Mouse (Mus musculus): ENCODE data around the gene Pigk.

Gene Pigk

DNA sequence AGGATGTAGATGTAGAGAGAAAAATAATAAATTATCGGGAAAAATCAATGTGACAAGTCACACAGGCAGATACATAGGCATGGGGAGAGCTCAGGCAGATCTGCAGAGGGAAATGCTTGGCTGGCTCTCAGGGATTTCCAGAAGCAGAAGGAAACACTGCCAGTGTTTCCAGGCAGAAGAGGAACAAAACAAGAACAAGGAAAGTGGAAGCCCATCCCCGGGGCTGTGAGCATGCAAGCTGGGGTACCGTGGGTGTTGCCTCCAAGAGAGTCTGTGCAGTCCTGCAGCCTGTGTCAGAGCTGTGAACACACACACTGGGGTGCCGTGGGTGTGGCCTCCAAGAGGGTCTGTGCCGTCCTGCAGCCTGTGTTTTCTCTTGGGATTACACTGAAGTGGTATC, 279.7 kb downstream of the Pigk start:
- no peak for DNase-seq (ENCODE audit: low read depth)

DNA sequence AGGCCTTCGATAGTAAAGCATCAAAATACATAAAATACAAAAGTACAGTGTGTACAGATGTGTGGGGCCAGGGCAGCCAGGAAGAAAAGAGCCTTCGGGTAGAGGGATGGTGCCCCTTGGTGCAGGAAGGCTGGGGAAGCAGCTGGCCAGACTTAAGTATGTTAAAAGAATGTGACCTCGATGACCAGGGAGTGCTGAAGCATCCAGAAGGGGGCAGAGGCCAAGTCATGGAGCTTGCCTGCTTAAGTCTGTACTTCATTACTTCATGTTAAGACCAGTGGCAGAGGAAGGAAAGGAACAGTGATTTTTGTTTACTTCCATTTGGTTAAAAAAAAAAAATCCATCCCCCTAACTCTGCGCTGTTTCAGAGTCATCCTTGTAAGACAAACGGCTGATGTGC, 284.2 kb downstream of the Pigk start:
- DNase-seq (ENCODE audit: low read depth), result no peak

- no peak for DNase-seq (ENCODE audit: low read depth)
Observed at GRCm38 (mm10) chr3:152998901-152999300, 285.0 kb downstream of the Pigk start.

- no peak for DNase-seq (ENCODE audit: low read depth)
Observed at GRCm38 (mm10) chr3:153006893-153007292, 293.0 kb downstream of the Pigk start.

DNA sequence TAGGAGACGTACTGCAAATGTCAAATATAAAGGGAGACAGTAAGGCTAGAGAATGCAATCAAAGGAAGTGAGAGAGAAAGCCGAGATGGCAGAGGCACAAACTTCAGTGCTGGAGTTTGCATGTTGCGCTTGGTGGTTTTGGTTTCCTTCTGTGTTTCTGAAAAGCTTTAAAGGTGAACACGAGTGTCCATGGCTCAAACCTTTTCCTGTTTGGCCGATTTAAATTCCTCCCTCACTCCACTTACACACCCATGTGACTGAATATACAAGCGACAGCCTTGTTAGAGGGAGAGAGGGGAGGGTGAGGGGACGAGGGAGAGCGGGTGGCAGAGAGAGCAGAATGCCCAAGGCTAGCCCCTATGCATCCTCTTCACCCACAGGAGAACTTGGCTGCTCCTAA, 302.5 kb downstream of the Pigk start:
- DNase-seq (ENCODE audit: low read depth), result no peak

DNA sequence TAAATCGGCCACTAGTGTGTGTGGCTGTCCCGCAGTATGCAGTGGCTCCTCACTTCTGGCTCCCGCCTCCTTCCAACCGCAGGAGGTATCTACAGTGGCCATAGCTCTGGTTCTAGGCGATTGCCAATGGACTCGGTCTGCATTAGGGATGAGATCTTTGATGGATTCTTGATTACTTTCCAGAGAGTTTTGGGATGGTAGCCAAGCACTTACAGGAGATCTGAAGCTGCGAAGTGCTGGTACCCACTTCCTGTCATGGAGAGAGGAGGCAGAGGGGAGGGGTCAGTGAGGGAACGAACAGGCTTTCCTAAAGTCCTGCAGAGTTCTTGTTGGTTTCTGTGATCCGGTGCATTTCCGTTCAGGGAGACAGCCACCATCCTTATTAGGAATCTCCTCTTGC, 304.2 kb downstream of the Pigk start:
- DNase-seq (ENCODE audit: low read depth), result no peak

DNA sequence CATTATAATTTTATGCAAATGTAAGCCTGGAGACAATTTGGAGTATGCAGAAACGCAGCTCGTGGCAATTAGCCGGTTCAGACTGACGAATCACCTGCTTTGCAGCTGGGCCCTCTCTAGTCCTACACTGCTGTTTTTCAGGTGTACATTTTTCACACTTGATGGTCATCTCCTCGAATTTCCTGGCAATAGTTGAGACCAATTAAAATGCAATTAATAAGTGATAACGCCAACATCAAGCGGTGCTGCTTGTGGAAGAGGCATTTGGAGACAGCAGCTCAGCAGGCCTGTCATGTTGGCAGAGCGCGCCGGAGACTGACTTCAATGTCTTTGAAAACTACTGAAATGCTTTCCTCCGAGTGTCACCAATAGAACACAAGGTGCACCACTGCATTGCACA, 310.1 kb downstream of the Pigk start:
- DNase-seq (ENCODE audit: low read depth), result no peak

All from induced T-regulatory cell, adult 2 months (primary cell).